In the genomic region with DNA sequence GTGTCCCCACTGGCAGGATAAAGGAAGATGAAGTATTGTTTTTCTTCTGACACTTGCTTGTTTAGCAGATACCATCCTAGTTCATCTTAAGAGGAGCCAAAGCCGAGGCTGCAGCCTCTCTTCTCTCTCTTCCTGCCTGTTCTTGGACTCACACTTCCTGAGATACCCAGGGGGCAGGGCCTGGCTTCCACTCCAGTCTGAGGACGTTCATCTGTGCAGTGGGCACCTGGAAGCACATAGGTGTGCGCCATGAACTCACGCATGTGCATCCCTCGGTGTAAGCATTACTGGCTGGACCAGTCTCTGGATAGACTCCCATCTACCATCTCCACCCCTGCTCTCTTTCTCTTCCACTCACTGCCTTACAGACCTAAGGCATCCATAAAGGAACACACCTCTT, we compare ENCODE assay signal across 19 mouse cellular contexts.
"Had no signal": no experiment of that assay in that cellular context is flagged by ENCODE, and none has a peak within 500 bp of the region (broad histone marks: within the 10 kb centered on the region; RNA-seq: fewer than 3 reads in every experiment).

No protein-coding gene starts in this region.

- H3K9me3 ChIP-seq: liver, embryonic 13.5 days; liver, embryonic 15.5 days; lung, embryonic 15.5 days; midbrain, embryonic 13.5 days; midbrain, embryonic 15.5 days; neural tube, embryonic 12.5 days had no signal

- DNase-seq: liver, embryonic 13.5 days; liver, postnatal 0 days; lung, adult 2 months; lung, postnatal 14 days; lung, postnatal 36 days; right cerebral cortex, postnatal 14 days; right cerebral cortex, postnatal 4 days; spleen, adult 18-20 months; thymus, adult 18-20 months; thymus, postnatal 14 days; thymus, postnatal 36 days had no signal

- ATAC-seq: liver, postnatal 0 days; lung, postnatal 0 days; midbrain, embryonic 13.5 days; midbrain, embryonic 15.5 days had no signal

- H3K27me3 ChIP-seq: liver, embryonic 13.5 days; lung, embryonic 15.5 days had no signal

- H3K9ac ChIP-seq: liver, embryonic 13.5 days; liver, embryonic 15.5 days; liver, postnatal 0 days; lung, embryonic 15.5 days; midbrain, embryonic 13.5 days; midbrain, embryonic 15.5 days; neural tube, embryonic 12.5 days had no signal

- H3K36me3 ChIP-seq: liver, embryonic 13.5 days; liver, embryonic 15.5 days; lung, embryonic 15.5 days; midbrain, embryonic 13.5 days; midbrain, embryonic 15.5 days; neural tube, embryonic 12.5 days had no signal

- H3K4me3 ChIP-seq: liver, embryonic 13.5 days; liver, embryonic 15.5 days; lung, embryonic 15.5 days; midbrain, embryonic 13.5 days; midbrain, embryonic 15.5 days; neural tube, embryonic 12.5 days had no signal

- H3K4me2 ChIP-seq: liver, embryonic 13.5 days; liver, embryonic 15.5 days; lung, embryonic 15.5 days; midbrain, embryonic 11.5 days; midbrain, embryonic 13.5 days; midbrain, embryonic 15.5 days; neural tube, embryonic 12.5 days had no signal

- H3K27ac ChIP-seq: liver, embryonic 13.5 days; liver, embryonic 15.5 days; lung, embryonic 15.5 days; macrophage; midbrain, embryonic 13.5 days; midbrain, embryonic 15.5 days; neural tube, embryonic 12.5 days had no signal
